8 mouse cellular contexts compared by ENCODE assay signal in genomic region chr17:36042610-36043169, GRCm38 (mm10). TPM values are rescaled to one million over a fixed set of nuclear protein-coding genes. Genes with fewer than 3 reads are reported as not detected.
A peak's percentile ranks its signal among the peaks of the same experiment; 100 is the strongest.
DNase-seq lines count a peak whose midpoint lies in the region; ATAC-seq lines count a peak whose summit lies in the region.
"Not testable (repeated sequence)": the region's sequence is repeated elsewhere in the genome, so short reads cannot be mapped to it uniquely, and the experiment has no call there.

Gene H2-T22, minus strand, starts transcription at chr17:36042747.
Gene Gm6034, plus strand, starts transcription at chr17:36042961.

- H3K9me3 ChIP-seq in heart, embryonic 15.5 days (replicated peaks); liver, embryonic 11.5 days (ENCODE audit: control insufficient read depth, low read length); stomach, embryonic 15.5 days: not testable (repeated sequence)

- peak within 1 kb of the TSS; percentile 52 for H3K9ac ChIP-seq in heart, embryonic 15.5 days
- H3K9ac ChIP-seq in liver, embryonic 11.5 days (ENCODE audit: low read depth, low read length), result peak within 1 kb of the TSS; percentile 60
- not testable (repeated sequence) for H3K9ac ChIP-seq in stomach, embryonic 15.5 days

- not testable (repeated sequence) for H3K36me3 ChIP-seq in heart, embryonic 15.5 days; liver, embryonic 11.5 days (ENCODE audit: control insufficient read depth, insufficient read depth, low read length); stomach, embryonic 15.5 days

- DNase-seq in CD4-positive, CD25-positive, alpha-beta regulatory T cell, adult 2 months (ENCODE audit: low read depth, low spot score), result peak; percentile 94
- DNase-seq in brain, embryonic 18.5 days (ENCODE audit: low read depth, low spot score), result peak; percentile 76
- DNase-seq in kidney, postnatal 10 days, result peak; percentile 82
- DNase-seq in liver, embryonic 11.5 days (ENCODE audit: low spot score), result peak; percentile 53

- H3K27me3 ChIP-seq in heart, embryonic 15.5 days; liver, embryonic 11.5 days (replicated peaks; ENCODE audit: control insufficient read depth, insufficient read depth, low read length); stomach, embryonic 15.5 days (replicated peaks): not testable (repeated sequence)

- ATAC-seq in erythroid progenitor cell, adult 5-6 weeks (replicated peaks; ENCODE audit: low FRiP score, poor library complexity, severe bottlenecking), result peak; percentile 92
- ATAC-seq in heart, embryonic 15.5 days (replicated peaks; ENCODE audit: insufficient number of reproducible peaks, insufficient read depth, low FRiP score, low read depth), result peak; percentile 95
- ATAC-seq in liver, embryonic 11.5 days (replicated peaks; ENCODE audit: low FRiP score), result peak; percentile 91
- ATAC-seq in monocyte, adult 5-6 weeks (replicated peaks; ENCODE audit: insufficient number of reproducible peaks, low FRiP score, low TSS enrichment, poor library complexity, severe bottlenecking), result peak; percentile 92
- ATAC-seq in stomach, embryonic 15.5 days (ENCODE audit: insufficient read depth, low FRiP score, low read depth), result peak; percentile 95

- under 1% methylated on average over 12 of the region's 12 CpGs for WGBS in heart, embryonic 15.5 days
- 2% methylated on average over 12 of the region's 12 CpGs for WGBS in liver, embryonic 11.5 days
- under 1% methylated on average over 12 of the region's 12 CpGs for WGBS in stomach, embryonic 15.5 days

- peak within 1 kb of the TSS; percentile 56 for H3K4me3 ChIP-seq in heart, embryonic 15.5 days
- peak within 1 kb of the TSS; percentile 51 for H3K4me3 ChIP-seq in liver, embryonic 11.5 days (ENCODE audit: low read depth, low read length)
- H3K4me3 ChIP-seq in stomach, embryonic 15.5 days (replicated peaks), result peak within 1 kb of the TSS; percentile 44

- peak within 1 kb of the TSS; percentile 61; the same call in 1 of the 2 replicates for H3K27ac ChIP-seq in heart, embryonic 15.5 days
- not testable (repeated sequence) for H3K27ac ChIP-seq in liver, embryonic 11.5 days (ENCODE audit: low read depth, low read length)
- peak within 1 kb of the TSS; percentile 72; the same call in 1 of the 2 replicates for H3K27ac ChIP-seq in stomach, embryonic 15.5 days

- not testable (repeated sequence) for H3K4me1 ChIP-seq in heart, embryonic 15.5 days (replicated peaks); liver, embryonic 11.5 days (replicated peaks; ENCODE audit: control insufficient read depth, insufficient read depth, low read length); stomach, embryonic 15.5 days

- peak within 1 kb of the TSS; percentile 84 for H3K4me2 ChIP-seq in heart, embryonic 15.5 days
- peak within 1 kb of the TSS; percentile 85 for H3K4me2 ChIP-seq in liver, embryonic 11.5 days
- peak within 1 kb of the TSS; percentile 77 for H3K4me2 ChIP-seq in stomach, embryonic 15.5 days

RNA-seq across cellular contexts. Expression of gene H2-T22, which starts in this region (rescaled TPM):
- total RNA-seq in erythroid progenitor cell, adult 5-6 weeks (2015; ENCODE audit: low replicate concordance), result 19.1 and 19.7 TPM in 2 replicates
- 5.5 and 16.4 TPM in 2 replicates for total RNA-seq in erythroid progenitor cell, adult 5-6 weeks (2017; ENCODE audit: low replicate concordance)
- polyA plus RNA-seq in heart, embryonic 15.5 days (2015; fragmentation: Nextera tagmentation; extraction: Ambion mirVana), result 7.0 and 12.0 TPM in 2 replicates
- polyA plus RNA-seq in liver, embryonic 11.5 days (2014; fragmentation: Nextera tagmentation; extraction: Ambion mirVana), result 9.5 and 10.2 TPM in 2 replicates
- 122 to 131 TPM (median 124 TPM) in 3 replicates for total RNA-seq in monocyte, adult 5-6 weeks (2017)
- 17.3 and 18.8 TPM in 2 replicates for polyA plus RNA-seq in stomach, embryonic 15.5 days (2015; fragmentation: Nextera tagmentation; extraction: Ambion mirVana)

RNA-seq across cellular contexts. Expression of gene Gm6034, which starts in this region (rescaled TPM):
- total RNA-seq in erythroid progenitor cell, adult 5-6 weeks (2015; ENCODE audit: low replicate concordance), result not detected in 2 replicates
- not detected in 2 replicates for total RNA-seq in erythroid progenitor cell, adult 5-6 weeks (2017; ENCODE audit: low replicate concordance)
- polyA plus RNA-seq in heart, embryonic 15.5 days (2015; fragmentation: Nextera tagmentation; extraction: Ambion mirVana), result not detected in 2 replicates
- polyA plus RNA-seq in liver, embryonic 11.5 days (2014; fragmentation: Nextera tagmentation; extraction: Ambion mirVana), result not detected in 2 replicates
- total RNA-seq in monocyte, adult 5-6 weeks (2017), result 0.49 to 1.0 TPM in 2 of 3 replicates, not detected in the other
- 0.09 and 0.13 TPM in 2 replicates for polyA plus RNA-seq in stomach, embryonic 15.5 days (2015; fragmentation: Nextera tagmentation; extraction: Ambion mirVana)
